Mouse (Mus musculus) heart, adult 2 months (tissue): ENCODE measurements around the gene Tmem50b.

Experiments
- CTCF ChIP-seq: fragments of 200-600 bp; IDR thresholded peaks from 2 replicates; pipeline ENCODE4 v1.8.1; 2022; ENCODE audit warnings: antibody characterized with exemption, mild to moderate bottlenecking, moderate library complexity
- EP300 ChIP-seq: fragments of 200-500 bp; IDR thresholded peaks from 2 replicates; pipeline ENCODE4 v1.6.1; 2011; ENCODE audit warnings: low read depth, low read length, control low read depth; ENCODE audit not compliant: insufficient read depth

DNA sequence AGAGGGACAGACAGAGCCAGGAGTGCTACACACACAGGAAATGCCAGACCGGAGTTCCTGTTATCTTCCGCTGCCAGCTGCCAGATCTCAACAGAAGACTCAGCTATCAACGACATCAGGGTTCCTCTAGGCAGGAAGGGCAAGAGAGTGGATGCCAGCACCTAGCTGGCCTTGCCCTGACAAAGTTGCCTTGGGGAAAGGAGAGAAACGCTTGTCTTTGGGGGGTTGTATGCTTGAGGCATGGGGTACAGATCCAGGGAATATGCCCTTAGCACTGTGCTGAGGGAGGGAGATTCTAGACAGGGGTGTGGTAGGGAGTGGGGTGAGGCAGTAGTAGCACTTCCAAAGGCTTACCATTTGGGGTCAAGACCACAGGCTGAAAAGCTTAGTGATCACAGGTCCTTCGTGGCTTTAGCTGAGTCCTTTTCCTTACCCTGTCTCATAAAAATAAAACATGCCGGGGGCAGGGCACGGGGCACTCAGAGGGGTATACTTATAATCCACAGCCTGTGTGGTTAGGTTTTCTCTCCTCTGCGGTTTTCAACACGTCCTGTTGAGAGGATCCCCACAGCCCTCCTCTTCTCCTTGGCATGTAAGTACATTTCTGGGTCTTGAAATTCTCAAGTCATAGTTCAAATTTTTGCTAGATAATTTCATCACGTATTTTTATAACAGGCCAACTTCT lies 51.9 kb downstream of the Tmem50b start:
- TF ChIP-seq EP300, result no peak
- TF ChIP-seq CTCF, result no peak
